16 mouse cellular contexts compared by ENCODE assay signal in the genomic region with DNA sequence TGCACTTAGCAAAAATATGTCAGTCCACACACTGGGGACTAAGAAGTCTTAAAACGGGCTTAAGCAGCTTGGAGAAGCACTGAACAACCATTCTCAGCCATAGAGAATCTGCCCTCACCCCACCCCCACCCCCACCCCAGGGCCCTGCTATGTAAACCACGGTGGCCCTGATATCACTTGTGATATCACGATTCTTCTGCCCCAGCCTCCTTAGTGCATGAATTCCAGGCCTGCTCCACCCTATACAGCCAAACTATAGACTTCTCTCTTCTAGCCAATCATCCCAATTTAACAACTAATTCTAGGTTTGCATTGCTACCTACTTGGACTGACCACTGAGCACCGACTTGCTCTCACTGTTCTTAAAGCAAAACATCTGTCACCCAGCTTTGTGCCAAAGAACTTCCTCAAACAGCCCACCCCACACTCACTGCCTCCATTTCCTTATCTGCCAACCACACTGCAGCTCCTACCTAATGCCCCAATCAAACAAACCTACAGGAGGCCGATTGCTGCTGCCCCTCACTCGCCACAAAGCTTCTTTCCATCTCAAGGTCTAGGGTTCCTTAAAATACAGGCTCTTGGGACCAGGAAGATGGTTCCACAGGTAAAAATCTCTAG.
DNase-seq lines count a peak whose midpoint lies in the region; ATAC-seq and TF ChIP-seq lines count a peak whose summit lies in the region.
"Had no signal": no experiment of that assay in that cellular context is flagged by ENCODE, and none has a peak within 500 bp of the region (broad histone marks: within the 10 kb centered on the region; RNA-seq: fewer than 3 reads in every experiment).

No protein-coding gene starts in this region.

- H3K9ac ChIP-seq in forebrain, embryonic 15.5 days (replicated peaks) = no peak overlapping the region
- H3K9ac ChIP-seq in forebrain, embryonic 13.5 days = no peak overlapping the region
- no peak overlapping the region for H3K9ac ChIP-seq in midbrain, embryonic 15.5 days
- no peak overlapping the region for H3K9ac ChIP-seq in midbrain, postnatal 0 days (replicated peaks; ENCODE audit: low read length, poor library complexity, severe bottlenecking)
- H3K9ac ChIP-seq in hindbrain, embryonic 14.5 days = no peak overlapping the region
- H3K9ac ChIP-seq: embryonic facial prominence, embryonic 12.5 days; liver, embryonic 15.5 days had no signal

- H3K4me3 ChIP-seq in forebrain, embryonic 15.5 days = no peak overlapping the region
- no peak overlapping the region for H3K4me3 ChIP-seq in forebrain, embryonic 13.5 days
- no peak overlapping the region for H3K4me3 ChIP-seq in midbrain, embryonic 15.5 days
- no peak overlapping the region for H3K4me3 ChIP-seq in midbrain, postnatal 0 days (ENCODE audit: low read depth, low read length)
- H3K4me3 ChIP-seq in hindbrain, embryonic 14.5 days (replicated peaks; ENCODE audit: low read length) = no peak overlapping the region
- H3K4me3 ChIP-seq: embryonic facial prominence, embryonic 12.5 days; liver, embryonic 15.5 days had no signal

- 86% methylated on average over 6 of the region's 6 CpGs for WGBS in forebrain, embryonic 15.5 days
- 85% methylated on average over 6 of the region's 6 CpGs for WGBS in forebrain, embryonic 13.5 days
- WGBS in midbrain, embryonic 15.5 days = 80% methylated on average over 6 of the region's 6 CpGs
- 76% methylated on average over 6 of the region's 6 CpGs for WGBS in midbrain, postnatal 0 days
- 87% methylated on average over 6 of the region's 6 CpGs for WGBS in hindbrain, embryonic 14.5 days

- H3K27me3 ChIP-seq in forebrain, embryonic 15.5 days = no peaks in the 10 kb centered on the region
- H3K27me3 ChIP-seq in forebrain, embryonic 13.5 days = no peaks in the 10 kb centered on the region
- no peaks in the 10 kb centered on the region for H3K27me3 ChIP-seq in midbrain, embryonic 15.5 days (replicated peaks)
- H3K27me3 ChIP-seq in midbrain, postnatal 0 days (ENCODE audit: insufficient read depth, low read length) = no peaks in the 10 kb centered on the region
- no peaks in the 10 kb centered on the region for H3K27me3 ChIP-seq in hindbrain, embryonic 14.5 days (ENCODE audit: control insufficient read depth, insufficient read depth, low read length)
- H3K27me3 ChIP-seq: embryonic facial prominence, embryonic 12.5 days; liver, embryonic 15.5 days had no signal

- DNase-seq in midbrain, postnatal 0 days (ENCODE audit: low spot score) = no peak
- DNase-seq in hindbrain, embryonic 14.5 days (ENCODE audit: low spot score) = no peak
- no peak for DNase-seq in adrenal gland, postnatal 14 days
- DNase-seq: B cell, adult 2 months; cerebellum, adult 11 months; cerebellum, postnatal 36 days; gastrocnemius, postnatal 14 days; kidney, adult 11 months; thymus, postnatal 14 days had no signal

- H3K4me2 ChIP-seq in forebrain, embryonic 15.5 days (replicated peaks) = no peak overlapping the region
- H3K4me2 ChIP-seq in forebrain, embryonic 13.5 days = no peak overlapping the region
- H3K4me2 ChIP-seq in midbrain, embryonic 15.5 days = no peak overlapping the region
- no peak overlapping the region for H3K4me2 ChIP-seq in midbrain, postnatal 0 days (ENCODE audit: low read depth, low read length, poor library complexity, severe bottlenecking)
- no peak overlapping the region for H3K4me2 ChIP-seq in hindbrain, embryonic 14.5 days (replicated peaks)
- H3K4me2 ChIP-seq: embryonic facial prominence, embryonic 12.5 days; heart, embryonic 11.5 days; liver, embryonic 15.5 days had no signal

- ATAC-seq in forebrain, embryonic 15.5 days (replicated peaks) = 0 out of 2 replicates have a peak, but pooled peaks have one; percentile 29
- ATAC-seq in forebrain, embryonic 13.5 days = no peak
- no peak for ATAC-seq in midbrain, embryonic 15.5 days (replicated peaks)
- ATAC-seq in midbrain, postnatal 0 days (ENCODE audit: low FRiP score) = no peak
- ATAC-seq in megakaryocyte, adult 5-6 weeks (ENCODE audit: poor library complexity, severe bottlenecking) = peak; percentile 59
- no peak for ATAC-seq in hindbrain, embryonic 14.5 days (ENCODE audit: low FRiP score)

- no peaks in the 10 kb centered on the region for H3K36me3 ChIP-seq in forebrain, embryonic 15.5 days
- H3K36me3 ChIP-seq in forebrain, embryonic 13.5 days (ENCODE audit: poor library complexity, severe bottlenecking) = 0 out of 2 replicates have a peak, but pooled peaks cover 3% of the 10 kb centered on the region
- no peaks in the 10 kb centered on the region for H3K36me3 ChIP-seq in midbrain, embryonic 15.5 days (replicated peaks)
- H3K36me3 ChIP-seq in midbrain, postnatal 0 days (ENCODE audit: insufficient read depth, low read length) = peaks cover 9% of the 10 kb centered on the region; the same call in 1 of the 2 replicates
- H3K36me3 ChIP-seq in hindbrain, embryonic 14.5 days (replicated peaks; ENCODE audit: control insufficient read depth, insufficient read depth) = peaks cover 6% of the 10 kb centered on the region; the same call in 1 of the 2 replicates
- H3K36me3 ChIP-seq: liver, embryonic 15.5 days had no signal

- H3K4me1 ChIP-seq in forebrain, embryonic 15.5 days = peaks cover 21% of the 10 kb centered on the region
- H3K4me1 ChIP-seq in forebrain, embryonic 13.5 days = peaks cover 15% of the 10 kb centered on the region; the same call in 1 of the 2 replicates
- H3K4me1 ChIP-seq in midbrain, embryonic 15.5 days = 0 out of 2 replicates have a peak, but pooled peaks cover 3% of the 10 kb centered on the region
- H3K4me1 ChIP-seq in midbrain, postnatal 0 days (ENCODE audit: insufficient read depth, low read length) = no peaks in the 10 kb centered on the region
- 0 out of 2 replicates have a peak, but pooled peaks cover 4% of the 10 kb centered on the region for H3K4me1 ChIP-seq in hindbrain, embryonic 14.5 days (replicated peaks; ENCODE audit: control insufficient read depth, insufficient read depth, low read length)
- H3K4me1 ChIP-seq: liver, embryonic 15.5 days had no signal

- no peak overlapping the region for H3K27ac ChIP-seq in forebrain, embryonic 15.5 days (replicated peaks)
- no peak overlapping the region for H3K27ac ChIP-seq in forebrain, embryonic 13.5 days
- 0 out of 2 replicates have a peak overlapping the region, but pooled peaks have one; percentile 39 for H3K27ac ChIP-seq in midbrain, embryonic 15.5 days
- H3K27ac ChIP-seq in midbrain, postnatal 0 days (ENCODE audit: low read depth, low read length) = no peak overlapping the region
- H3K27ac ChIP-seq in hindbrain, embryonic 14.5 days = no peak overlapping the region
- H3K27ac ChIP-seq: embryonic facial prominence, embryonic 12.5 days; liver, embryonic 15.5 days had no signal

- no peak for TF ChIP-seq CTCF in midbrain, postnatal 0 days (IDR thresholded peaks at IDR 0.05)

- no peaks in the 10 kb centered on the region for H3K9me3 ChIP-seq in forebrain, embryonic 15.5 days
- H3K9me3 ChIP-seq in forebrain, embryonic 13.5 days (replicated peaks) = no peaks in the 10 kb centered on the region
- H3K9me3 ChIP-seq in midbrain, embryonic 15.5 days = no peaks in the 10 kb centered on the region
- H3K9me3 ChIP-seq in midbrain, postnatal 0 days (ENCODE audit: low read length) = no peaks in the 10 kb centered on the region
- H3K9me3 ChIP-seq in hindbrain, embryonic 14.5 days (ENCODE audit: control insufficient read depth, low read length) = no peaks in the 10 kb centered on the region
- H3K9me3 ChIP-seq: embryonic facial prominence, embryonic 12.5 days; liver, embryonic 15.5 days had no signal

Comparison
In these comparisons a context has a peak if more than half of its experiments do, and no peak if none do; other contexts are left out.
1. ATAC-seq: peak in forebrain, embryonic 15.5 days (single experiment) and megakaryocyte, adult 5-6 weeks (single experiment); none in forebrain, embryonic 13.5 days (single experiment), midbrain, embryonic 15.5 days (single experiment), midbrain, postnatal 0 days (single experiment) and hindbrain, embryonic 14.5 days (single experiment).